Mouse (Mus musculus): ENCODE results near the gene Fance.

DNA sequence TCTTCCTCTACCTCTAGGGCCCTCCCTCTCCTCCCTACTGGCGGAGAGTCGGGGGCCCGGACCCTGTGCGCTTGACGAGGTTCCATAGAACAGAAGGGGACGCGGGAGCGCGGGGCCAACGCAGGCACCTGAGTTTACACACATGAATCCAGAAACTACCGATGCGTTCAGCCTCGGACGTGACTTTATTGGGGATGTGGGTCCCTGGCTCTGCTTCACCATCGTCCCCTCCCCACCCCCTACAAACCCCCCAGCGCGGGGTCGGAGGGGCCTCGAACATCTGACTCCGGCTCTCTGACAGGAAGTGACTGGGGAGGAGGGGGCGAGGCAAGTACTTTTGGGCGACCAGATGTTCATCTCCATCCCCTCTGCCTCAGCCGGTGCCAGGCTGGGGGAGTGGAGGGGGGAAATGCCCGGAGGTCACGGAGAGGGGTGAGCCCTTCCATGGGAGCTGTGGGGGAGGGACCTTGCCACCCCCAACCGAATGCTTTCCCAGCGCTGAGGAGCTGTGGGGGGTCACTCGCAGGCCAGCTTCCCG lies 38.1 kb downstream of the Fance start:
- TF ChIP-seq CTCF (IDR thresholded peaks at IDR 0.05; ENCODE audit: extremely low read depth, insufficient read length, insufficient replicate concordance, low read depth, low read length) (no peak), POLR2A (IDR thresholded peaks at IDR 0.05; ENCODE audit: low read depth, low read length) (no peak)
